Mouse (Mus musculus) intestine, postnatal 0 days (tissue): ENCODE measurements around the gene Slc25a26. TPM values are rescaled to one million over a fixed set of nuclear protein-coding genes. Genes with fewer than 3 reads are reported as not detected.

Experiments
- ATAC-seq: fragments of 200-750 bp; cut with Nextera tagmentation; 2 replicates; pipeline ENCODE4 v1.8.0; 2017; ENCODE audit warnings: mild to moderate bottlenecking, moderate TSS enrichment, moderate library complexity
- H3K27ac ChIP-seq: fragments of 300-500 bp; sonication (generic); 2 replicates; pipeline ENCODE4 v1.5.1; 2014; ENCODE audit warnings: mild to moderate bottlenecking, low read depth, low read length, moderate library complexity
- H3K27me3 ChIP-seq: fragments of 300-500 bp; sonication (generic); replicated peaks from 2 replicates; pipeline ENCODE4 v1.6.1; 2014; ENCODE audit warnings: low read length, mixed read lengths; ENCODE audit not compliant: control insufficient read depth, insufficient read depth
- H3K36me3 ChIP-seq: fragments of 300-500 bp; sonication (generic); 2 replicates; pipeline ENCODE4 v1.6.1; 2014; ENCODE audit warnings: mild to moderate bottlenecking, moderate library complexity; ENCODE audit not compliant: control insufficient read depth, insufficient read depth
- H3K4me1 ChIP-seq: fragments of 300-500 bp; sonication (generic); replicated peaks from 2 replicates; pipeline ENCODE4 v1.6.1; 2014; ENCODE audit warnings: antibody characterized with exemption, low read length, mixed read lengths; ENCODE audit not compliant: control insufficient read depth, insufficient read depth
- H3K4me2 ChIP-seq: fragments of 300-500 bp; sonication (generic); replicated peaks from 2 replicates; pipeline ENCODE4 v1.6.1; 2014; ENCODE audit warnings: low read depth, mild to moderate bottlenecking, moderate library complexity
- H3K4me3 ChIP-seq: fragments of 300-500 bp; sonication (generic); 2 replicates; pipeline ENCODE4 v1.5.1; 2014; ENCODE audit warnings: low read depth, low read length
- H3K9ac ChIP-seq: fragments of 300-500 bp; sonication (generic); 2 replicates; pipeline ENCODE4 v1.6.1; 2014; ENCODE audit warnings: mild to moderate bottlenecking, low read depth, low read length
- H3K9me3 ChIP-seq: fragments of 300-500 bp; sonication (generic); 2 replicates; pipeline ENCODE4 v1.6.1; 2016; ENCODE audit warnings: mixed run types; ENCODE audit not compliant: control insufficient read depth
- CTCF ChIP-seq: sonication (generic); IDR thresholded peaks from 2 replicates; pipeline ENCODE4 v1.5.1; 2016; ENCODE audit warnings: low read depth, mild to moderate bottlenecking, control low read depth, antibody characterized with exemption, moderate library complexity
- WGBS: fragments of 180-500 bp; shearing (Covaris S2); extraction: QIAGEN DNeasy Blood & Tissue Kit; methylation state at CpG from one replicate; pipeline ENCODE4 v1.1.7; 2014; 5-methylcytosine and 5-hydroxymethylcytosine counted together
- polyA plus RNA-seq: library from polyadenylated mRNA; unstranded; fragments of >200 nt; fragmentation: Nextera tagmentation; extraction: Ambion mirVana; gene quantifications from 2 replicates; pipeline ENCODE4 v1.2.1, GENCODE M21; 2015

Slc25a26 gene
- polyA plus RNA-seq, 1 experiment from 2014 or later: 6.1 TPM

DNA sequence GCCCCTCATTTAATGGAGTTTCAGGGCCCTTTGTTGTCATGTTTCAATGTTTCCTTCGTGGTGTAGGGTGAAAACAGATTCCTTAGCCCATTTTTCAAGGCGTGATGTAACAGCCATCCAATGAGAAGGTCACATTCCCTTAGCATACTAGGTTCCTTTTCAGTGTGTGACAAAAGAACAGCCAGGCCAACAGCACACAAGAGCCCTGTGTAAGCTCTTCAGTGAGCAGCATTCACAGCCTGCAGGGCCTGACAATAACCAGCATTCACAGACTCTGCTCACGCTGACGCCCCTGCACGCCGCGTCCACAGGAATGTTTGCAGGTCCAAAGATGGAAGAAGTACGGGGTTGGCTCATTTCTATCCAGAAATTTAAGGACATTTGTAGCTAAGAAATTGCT is 77.9 kb downstream of the Slc25a26 start:
- Histone ChIP-seq H3K9ac (no peak overlapping the region), H3K4me1 (no peaks in the 10 kb centered on the region), H3K4me2 (no peak overlapping the region), H3K36me3 (no peaks in the 10 kb centered on the region), H3K4me3 (no peak overlapping the region), H3K27me3 (no peaks in the 10 kb centered on the region), H3K9me3 (no peaks in the 10 kb centered on the region), H3K27ac (no peak overlapping the region)
- no peak for TF ChIP-seq CTCF
- 76% methylated on average over 8 of the region's 8 CpGs for WGBS
- ATAC-seq: no peak

DNA sequence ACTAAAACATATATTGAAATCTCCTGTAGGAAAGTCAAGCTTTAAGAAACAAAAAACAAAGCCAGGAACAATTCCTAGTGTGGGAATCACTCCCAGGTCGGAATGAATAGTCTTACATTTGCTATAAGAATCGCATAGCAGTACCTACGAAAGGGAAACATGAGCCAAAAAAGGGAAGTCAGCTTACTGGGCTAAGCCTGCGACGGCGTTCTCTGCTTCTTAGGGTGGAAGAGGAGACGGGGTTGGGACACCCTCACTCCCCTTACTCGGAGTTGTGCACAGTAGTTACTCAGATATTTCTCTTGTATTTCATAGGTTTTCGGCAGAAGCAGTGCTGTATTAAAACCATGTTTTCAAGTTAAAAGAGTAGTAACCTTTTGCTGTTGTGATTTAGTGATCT is 81.9 kb downstream of the Slc25a26 start:
- TF ChIP-seq CTCF: no peak
- WGBS: 77% methylated on average over 9 of the region's 9 CpGs
- Histone ChIP-seq H3K4me3 (no peak overlapping the region), H3K9ac (no peak overlapping the region), H3K4me1 (no peaks in the 10 kb centered on the region), H3K27me3 (no peaks in the 10 kb centered on the region), H3K4me2 (no peak overlapping the region), H3K36me3 (no peaks in the 10 kb centered on the region), H3K27ac (no peak overlapping the region), H3K9me3 (no peaks in the 10 kb centered on the region)
- no peak for ATAC-seq

DNA sequence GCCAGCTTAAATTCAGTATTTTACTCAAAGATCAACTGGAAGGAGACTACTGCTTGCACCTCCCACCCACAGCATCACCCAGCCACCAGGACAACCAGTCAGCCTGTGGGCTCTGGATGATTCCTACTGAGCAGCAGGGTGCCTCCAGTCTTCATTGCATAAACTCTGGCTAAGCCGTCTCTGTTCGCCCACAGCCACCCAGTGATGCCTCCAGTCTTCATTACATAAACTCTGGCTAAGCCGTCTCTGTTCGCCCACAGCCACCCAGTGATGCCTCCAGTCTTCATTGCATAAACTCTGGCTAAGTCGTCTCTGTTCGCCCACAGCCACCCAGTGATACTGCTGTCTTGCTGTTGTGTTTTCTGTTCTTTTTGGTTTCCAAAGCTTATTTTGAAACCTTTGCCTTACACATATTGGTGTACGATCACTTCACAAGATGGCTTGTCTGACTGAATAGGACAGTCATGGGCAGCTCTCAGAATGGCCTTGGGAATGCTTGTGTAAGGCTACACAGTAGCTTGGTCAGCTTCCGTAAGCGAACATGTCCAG is 84.1 kb downstream of the Slc25a26 start:
- no peak overlapping the region for H3K27ac ChIP-seq
- WGBS: 95% methylated on average over 9 of the region's 9 CpGs

DNA sequence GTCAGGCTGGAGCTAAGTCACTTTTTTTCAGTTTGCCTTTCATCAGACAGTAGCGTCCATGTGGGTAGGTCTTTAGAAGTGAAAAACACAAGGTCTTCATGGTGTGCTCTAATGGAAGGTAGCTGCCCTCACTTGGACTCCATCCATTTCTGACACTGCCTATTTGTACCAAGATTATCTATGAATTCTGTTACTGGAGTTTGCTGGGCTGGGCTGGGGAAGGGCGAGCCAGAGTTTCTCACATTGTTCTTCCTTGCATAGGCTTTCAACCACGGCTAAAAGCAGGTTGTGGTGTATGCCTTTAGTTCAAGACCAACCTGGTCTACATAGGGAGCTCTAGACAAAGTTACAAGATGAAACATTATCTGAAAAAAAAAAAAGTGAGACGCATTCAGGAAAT is 84.8 kb downstream of the Slc25a26 start:
- Histone ChIP-seq H3K27ac (no peak overlapping the region), H3K27me3 (no peaks in the 10 kb centered on the region), H3K4me1 (no peaks in the 10 kb centered on the region), H3K9ac (no peak overlapping the region), H3K9me3 (no peaks in the 10 kb centered on the region), H3K36me3 (no peaks in the 10 kb centered on the region; the same call in 1 of the 2 replicates), H3K4me2 (no peak overlapping the region), H3K4me3 (no peak overlapping the region)
- WGBS: 87% methylated on average over 4 of the region's 4 CpGs
- no peak for TF ChIP-seq CTCF
- no peak for ATAC-seq

More for the DNA sequence above, 84.1 kb downstream of the Slc25a26 start:
- H3K4me3 ChIP-seq: no peak overlapping the region
- H3K27me3 ChIP-seq: no peaks in the 10 kb centered on the region
- no peak for TF ChIP-seq CTCF
- H3K9me3 ChIP-seq: no peaks in the 10 kb centered on the region
- ATAC-seq: no peak
- H3K36me3 ChIP-seq: no peaks in the 10 kb centered on the region; the same call in 1 of the 2 replicates
- H3K4me1 ChIP-seq: no peaks in the 10 kb centered on the region
- no peak overlapping the region for H3K9ac ChIP-seq
- H3K4me2 ChIP-seq: no peak overlapping the region

DNA sequence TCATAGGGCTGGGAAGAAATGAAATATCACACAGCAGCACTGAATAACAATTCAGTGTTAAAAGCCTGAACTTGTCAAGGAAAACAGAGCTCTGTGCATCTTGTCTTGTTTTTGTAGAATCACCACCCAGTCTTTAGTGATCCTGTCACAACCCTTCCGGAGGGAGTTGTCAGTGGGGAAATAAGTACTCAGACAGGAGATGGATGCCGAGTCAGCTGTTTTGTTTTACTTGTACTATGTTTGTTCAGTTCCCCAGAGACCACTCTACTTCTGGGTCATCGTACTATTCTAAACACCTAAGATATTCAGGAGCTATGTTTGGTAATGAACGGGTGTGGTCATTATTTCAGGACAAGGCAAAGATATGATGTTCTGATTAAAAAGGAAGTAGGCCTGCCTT is 88.2 kb downstream of the Slc25a26 start:
- 76% methylated on average over 4 of the region's 4 CpGs for WGBS
- no peak overlapping the region for H3K4me3 ChIP-seq

DNA sequence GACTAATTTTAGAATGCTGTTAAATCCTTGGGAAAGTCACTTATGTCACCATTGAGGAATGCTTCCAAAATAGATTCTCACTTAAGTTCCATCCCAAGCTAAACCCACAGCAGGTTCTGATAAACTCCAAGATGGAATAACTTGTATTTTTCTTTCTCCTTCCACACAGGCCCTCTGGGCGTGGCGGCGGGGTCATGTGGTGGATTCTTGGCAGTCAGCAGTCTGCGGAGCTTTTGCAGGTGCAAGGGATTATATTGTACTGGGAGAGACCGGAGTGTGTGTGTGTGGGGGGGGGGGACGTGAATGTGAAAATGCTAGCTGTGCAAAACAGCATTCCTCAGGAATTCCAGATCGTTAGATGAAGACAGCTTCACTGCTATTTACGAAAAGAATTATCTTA is 92.1 kb downstream of the Slc25a26 start:
- Histone ChIP-seq H3K4me2 (no peak overlapping the region), H3K4me3 (no peak overlapping the region), H3K4me1 (0 out of 2 replicates have a peak, but pooled peaks cover 3% of the 10 kb centered on the region), H3K27me3 (no peaks in the 10 kb centered on the region), H3K9me3 (no peaks in the 10 kb centered on the region), H3K9ac (no peak overlapping the region), H3K36me3 (no peaks in the 10 kb centered on the region; the same call in 1 of the 2 replicates), H3K27ac (no peak overlapping the region)
- TF ChIP-seq CTCF: no peak
- ATAC-seq: no peak
- 9% methylated on average over 8 of the region's 8 CpGs for WGBS

More for the DNA sequence above, 88.2 kb downstream of the Slc25a26 start:
- no peak overlapping the region for H3K4me2 ChIP-seq
- H3K27me3 ChIP-seq: no peaks in the 10 kb centered on the region
- no peak overlapping the region for H3K9ac ChIP-seq
- no peaks in the 10 kb centered on the region; the same call in 1 of the 2 replicates for H3K36me3 ChIP-seq
- H3K4me1 ChIP-seq: 0 out of 2 replicates have a peak, but pooled peaks cover 3% of the 10 kb centered on the region
- ATAC-seq: no peak
- no peak for TF ChIP-seq CTCF
- no peaks in the 10 kb centered on the region for H3K9me3 ChIP-seq
- H3K27ac ChIP-seq: no peak overlapping the region

DNA sequence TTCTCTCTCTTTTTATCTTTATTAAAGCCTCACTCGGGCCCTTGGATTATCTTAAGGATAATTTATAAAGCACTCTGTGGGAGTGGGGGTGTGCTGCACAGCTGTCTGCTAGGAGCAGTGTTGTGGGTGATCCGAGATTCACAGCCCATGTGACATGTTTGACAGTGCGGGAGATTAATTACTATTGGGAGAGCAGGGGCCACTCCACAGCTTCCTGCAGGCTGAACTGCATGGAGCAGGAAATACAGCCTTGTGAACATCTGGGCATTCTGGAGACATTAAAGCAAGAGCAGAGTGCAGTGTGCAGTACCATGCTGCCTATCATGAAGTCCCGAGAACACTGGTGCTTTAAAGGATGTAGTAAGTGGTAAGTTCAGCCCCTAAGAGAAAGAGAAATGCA is 92.6 kb downstream of the Slc25a26 start:
- Histone ChIP-seq H3K4me3 (no peak overlapping the region), H3K27me3 (no peaks in the 10 kb centered on the region), H3K36me3 (no peaks in the 10 kb centered on the region; the same call in 1 of the 2 replicates), H3K9me3 (no peaks in the 10 kb centered on the region), H3K27ac (no peak overlapping the region), H3K4me1 (0 out of 2 replicates have a peak, but pooled peaks cover 3% of the 10 kb centered on the region), H3K4me2 (peak overlapping the region; percentile 44), H3K9ac (no peak overlapping the region)
- TF ChIP-seq CTCF: no peak
- ATAC-seq: 0 out of 2 replicates have a peak, but pooled peaks have one; percentile 25
- WGBS: 10% methylated on average over 4 of the region's 4 CpGs
